Mouse (Mus musculus): ENCODE data around the gene Lcp1. TPM values are rescaled to one million over a fixed set of nuclear protein-coding genes. Genes with fewer than 3 reads are reported as not detected.

Gene Lcp1
- polyA plus RNA-seq, 1 experiment from 2014 or later = 26.4 TPM

DNA sequence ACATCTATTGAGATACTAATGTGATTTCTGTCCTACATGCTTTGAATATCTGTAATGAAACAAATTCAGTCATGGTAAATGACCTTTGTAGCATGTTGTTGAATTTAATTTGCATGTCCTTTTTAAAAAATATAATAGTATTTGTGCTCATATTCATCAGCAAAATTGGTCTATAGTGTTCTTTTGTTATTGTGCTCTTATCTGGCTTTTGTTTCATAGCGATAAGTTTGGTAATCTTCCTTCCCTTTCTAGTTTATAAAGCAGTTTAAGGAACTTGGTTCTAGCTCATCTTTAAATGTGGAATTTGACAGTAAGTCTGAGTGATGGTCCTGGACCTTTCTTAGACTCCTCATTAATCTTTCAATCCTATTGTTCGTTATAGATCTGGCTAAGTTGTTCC, 28.5 kb downstream of the Lcp1 start:
- Histone ChIP-seq H3K27me3 (no peaks in the 10 kb centered on the region), H3K4me3 (no peak overlapping the region), H3K36me3 (no peaks in the 10 kb centered on the region), H3K9me3 (no peaks in the 10 kb centered on the region), H3K9ac (no peak overlapping the region), H3K4me2 (replicated peaks) (no peak overlapping the region), H3K4me1 (no peaks in the 10 kb centered on the region), H3K27ac (no peak overlapping the region)
- WGBS = 86% methylated on average over 2 of the region's 2 CpGs
- no peak for ATAC-seq (ENCODE audit: low FRiP score, low read depth)

DNA sequence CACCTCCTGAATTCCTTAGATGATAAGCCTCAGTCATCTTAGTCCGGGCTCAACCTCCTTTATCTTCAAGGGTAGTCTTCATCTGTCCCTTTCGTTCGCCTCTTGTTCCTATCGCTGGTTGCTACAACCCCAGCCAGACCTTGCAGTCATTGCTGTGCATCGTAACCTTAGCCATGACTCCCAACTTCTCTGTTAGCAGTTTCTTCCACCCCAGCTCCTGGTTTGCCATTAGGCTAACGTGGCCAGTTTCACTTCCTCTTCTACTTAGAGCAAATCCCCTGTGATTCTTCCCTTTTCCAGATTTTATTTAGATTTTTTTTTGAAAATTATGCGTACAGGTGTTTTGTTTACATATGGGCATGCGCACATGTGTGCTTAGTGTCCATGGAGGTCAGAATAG, 33.0 kb downstream of the Lcp1 start:
- ATAC-seq (ENCODE audit: low FRiP score, low read depth) = no peak
- Histone ChIP-seq H3K27ac (no peak overlapping the region), H3K9me3 (no peaks in the 10 kb centered on the region), H3K4me3 (no peak overlapping the region), H3K4me2 (replicated peaks) (no peak overlapping the region), H3K27me3 (no peaks in the 10 kb centered on the region), H3K36me3 (no peaks in the 10 kb centered on the region), H3K9ac (no peak overlapping the region), H3K4me1 (no peaks in the 10 kb centered on the region)
- WGBS = 86% methylated on average over 8 of the region's 8 CpGs

GRCm38 (mm10) chr14:75164345-75164744, 33.4 kb downstream of the Lcp1 start:
- 88% methylated on average over 9 of the region's 9 CpGs for WGBS
- no peaks in the 10 kb centered on the region for H3K27me3 ChIP-seq
- H3K36me3 ChIP-seq = no peaks in the 10 kb centered on the region
- no peak overlapping the region for H3K4me3 ChIP-seq
- no peaks in the 10 kb centered on the region for H3K9me3 ChIP-seq
- H3K9ac ChIP-seq = no peak overlapping the region
- H3K27ac ChIP-seq = no peak overlapping the region
- no peak for ATAC-seq (ENCODE audit: low FRiP score, low read depth)
- H3K4me2 ChIP-seq (replicated peaks) = no peak overlapping the region
- no peaks in the 10 kb centered on the region for H3K4me1 ChIP-seq

- no peaks in the 10 kb centered on the region for H3K27me3 ChIP-seq
- no peak overlapping the region for H3K27ac ChIP-seq
- WGBS = 70% methylated on average over 2 of the region's 2 CpGs
- H3K9me3 ChIP-seq = no peaks in the 10 kb centered on the region
- H3K36me3 ChIP-seq = no peaks in the 10 kb centered on the region
- H3K4me3 ChIP-seq = no peak overlapping the region
- no peaks in the 10 kb centered on the region for H3K4me1 ChIP-seq
- no peak for ATAC-seq (ENCODE audit: low FRiP score, low read depth)
- no peak overlapping the region for H3K4me2 ChIP-seq (replicated peaks)
- H3K9ac ChIP-seq = no peak overlapping the region
Measured at GRCm38 (mm10) chr14:75165574-75166131, 34.8 kb downstream of the Lcp1 start.

- Histone ChIP-seq H3K4me1 (no peaks in the 10 kb centered on the region), H3K36me3 (no peaks in the 10 kb centered on the region), H3K27ac (no peak overlapping the region), H3K9me3 (no peaks in the 10 kb centered on the region), H3K4me2 (replicated peaks) (no peak overlapping the region), H3K9ac (no peak overlapping the region), H3K4me3 (no peak overlapping the region), H3K27me3 (no peaks in the 10 kb centered on the region)
- no peak for ATAC-seq (ENCODE audit: low FRiP score, low read depth)
- 86% methylated on average over 3 of the region's 3 CpGs for WGBS
Measured at GRCm38 (mm10) chr14:75168501-75168900, 37.6 kb downstream of the Lcp1 start.

DNA sequence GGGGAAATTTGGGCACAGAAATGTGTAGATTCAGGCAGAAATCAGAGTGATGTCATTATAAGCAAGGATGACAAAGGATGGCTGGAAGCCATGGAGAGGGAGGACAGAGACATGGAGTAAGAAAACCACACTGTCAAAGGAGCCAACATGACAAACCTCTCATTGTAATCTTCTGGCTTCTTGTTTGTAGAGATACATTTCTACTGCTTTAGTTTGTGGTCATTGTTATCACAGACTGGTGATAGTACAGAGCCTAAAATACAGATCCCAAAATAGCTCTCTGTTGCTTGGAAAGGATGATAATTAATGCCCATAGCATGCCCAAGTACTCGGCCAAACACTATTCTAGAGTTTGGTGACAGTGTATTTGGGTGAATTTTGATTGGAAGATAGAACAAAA, 39.6 kb downstream of the Lcp1 start:
- ATAC-seq (ENCODE audit: low FRiP score, low read depth) = no peak
- Histone ChIP-seq H3K27me3 (no peaks in the 10 kb centered on the region), H3K9me3 (no peaks in the 10 kb centered on the region), H3K36me3 (no peaks in the 10 kb centered on the region), H3K27ac (no peak overlapping the region), H3K4me2 (replicated peaks) (no peak overlapping the region), H3K4me3 (no peak overlapping the region), H3K4me1 (no peaks in the 10 kb centered on the region), H3K9ac (no peak overlapping the region)
- 85% methylated on average over 1 of the region's 1 CpGs for WGBS

- Histone ChIP-seq H3K36me3 (no peaks in the 10 kb centered on the region), H3K4me2 (replicated peaks) (no peak overlapping the region), H3K4me1 (no peaks in the 10 kb centered on the region), H3K9ac (no peak overlapping the region), H3K9me3 (no peaks in the 10 kb centered on the region), H3K27ac (no peak overlapping the region), H3K4me3 (no peak overlapping the region), H3K27me3 (no peaks in the 10 kb centered on the region)
- 81% methylated on average over 8 of the region's 8 CpGs for WGBS
- no peak for ATAC-seq (ENCODE audit: low FRiP score, low read depth)
Measured at GRCm38 (mm10) chr14:75174296-75174695, 43.4 kb downstream of the Lcp1 start.

DNA sequence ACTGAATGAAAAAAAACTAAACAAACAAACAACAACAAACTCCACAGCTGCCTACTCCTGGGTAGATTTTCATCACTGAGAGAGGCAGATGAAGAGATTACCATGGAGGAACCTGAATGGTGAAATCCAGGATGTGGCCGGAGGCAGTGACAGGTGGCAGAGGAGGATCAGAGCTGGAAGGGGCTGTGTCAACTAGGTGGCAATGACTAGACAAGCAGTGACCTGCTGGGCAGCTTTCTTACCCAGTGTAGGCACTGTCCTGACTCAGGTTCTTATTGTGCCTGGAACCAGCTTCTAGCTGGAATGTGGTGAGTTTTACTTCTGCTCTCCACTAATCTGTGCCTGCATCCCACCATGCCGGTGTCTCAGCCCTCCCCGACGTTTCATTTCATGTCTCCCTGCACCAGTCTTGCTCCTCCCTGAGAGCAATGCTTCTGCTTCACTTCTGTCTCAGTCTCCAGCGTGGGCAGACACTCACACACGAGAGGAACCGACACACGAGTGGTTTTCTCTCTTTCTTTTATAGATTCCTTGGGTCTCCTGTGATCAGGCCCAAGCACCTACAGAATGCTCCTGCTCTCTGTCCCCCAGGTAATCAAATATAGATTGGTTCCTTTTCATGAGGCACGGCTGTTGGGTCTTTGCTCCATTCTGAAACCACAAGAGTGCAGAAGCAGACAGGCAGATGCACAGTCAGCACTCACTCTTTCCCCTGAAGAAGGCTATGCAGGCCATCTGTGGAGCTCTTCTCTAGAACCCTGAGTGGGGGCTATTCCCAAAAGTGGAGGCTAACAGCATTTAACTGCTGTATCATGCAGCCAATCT, 44.0 kb downstream of the Lcp1 start:
- no peaks in the 10 kb centered on the region for H3K27me3 ChIP-seq
- H3K4me1 ChIP-seq = no peaks in the 10 kb centered on the region
- no peak for ATAC-seq (ENCODE audit: low FRiP score, low read depth)
- no peak overlapping the region for H3K4me2 ChIP-seq (replicated peaks)
- H3K27ac ChIP-seq = no peak overlapping the region
- H3K4me3 ChIP-seq = no peak overlapping the region
- H3K9me3 ChIP-seq = no peaks in the 10 kb centered on the region
- H3K9ac ChIP-seq = no peak overlapping the region
- no peaks in the 10 kb centered on the region for H3K36me3 ChIP-seq
- 82% methylated on average over 9 of the region's 9 CpGs for WGBS

- no peaks in the 10 kb centered on the region for H3K36me3 ChIP-seq
- no peak for ATAC-seq (ENCODE audit: low FRiP score, low read depth)
- 81% methylated on average over 7 of the region's 7 CpGs for WGBS
- H3K9ac ChIP-seq = no peak overlapping the region
- H3K4me2 ChIP-seq (replicated peaks) = no peak overlapping the region
- H3K4me3 ChIP-seq = no peak overlapping the region
- no peak overlapping the region for H3K27ac ChIP-seq
- H3K4me1 ChIP-seq = no peaks in the 10 kb centered on the region
- H3K27me3 ChIP-seq = no peaks in the 10 kb centered on the region
- H3K9me3 ChIP-seq = no peaks in the 10 kb centered on the region
Measured at GRCm38 (mm10) chr14:75175781-75176180, 44.9 kb downstream of the Lcp1 start.

GRCm38 (mm10) chr14:75176425-75177045, 45.6 kb downstream of the Lcp1 start:
- H3K4me1 ChIP-seq = no peaks in the 10 kb centered on the region
- ATAC-seq (ENCODE audit: low FRiP score, low read depth) = no peak
- 68% methylated on average over 4 of the region's 4 CpGs for WGBS
- H3K9me3 ChIP-seq = no peaks in the 10 kb centered on the region
- no peaks in the 10 kb centered on the region for H3K27me3 ChIP-seq
- H3K4me3 ChIP-seq = no peak overlapping the region
- no peaks in the 10 kb centered on the region for H3K36me3 ChIP-seq
- no peak overlapping the region for H3K9ac ChIP-seq
- H3K4me2 ChIP-seq (replicated peaks) = no peak overlapping the region
- H3K27ac ChIP-seq = no peak overlapping the region

GRCm38 (mm10) chr14:75177400-75177799, 46.5 kb downstream of the Lcp1 start:
- Histone ChIP-seq H3K36me3 (no peaks in the 10 kb centered on the region), H3K27me3 (no peaks in the 10 kb centered on the region), H3K9ac (no peak overlapping the region), H3K27ac (no peak overlapping the region), H3K4me1 (no peaks in the 10 kb centered on the region), H3K4me2 (replicated peaks) (no peak overlapping the region), H3K9me3 (no peaks in the 10 kb centered on the region), H3K4me3 (no peak overlapping the region)
- no peak for ATAC-seq (ENCODE audit: low FRiP score, low read depth)
- WGBS = 75% methylated on average over 3 of the region's 3 CpGs

- no peak for ATAC-seq (ENCODE audit: low FRiP score, low read depth)
- H3K9me3 ChIP-seq = no peaks in the 10 kb centered on the region
- H3K27ac ChIP-seq = no peak overlapping the region
- H3K4me1 ChIP-seq = no peaks in the 10 kb centered on the region
- H3K27me3 ChIP-seq = no peaks in the 10 kb centered on the region
- 81% methylated on average over 14 of the region's 14 CpGs for WGBS
- H3K9ac ChIP-seq = no peak overlapping the region
- H3K4me2 ChIP-seq (replicated peaks) = no peak overlapping the region
- H3K4me3 ChIP-seq = no peak overlapping the region
- no peaks in the 10 kb centered on the region for H3K36me3 ChIP-seq
Measured at GRCm38 (mm10) chr14:75178384-75178793, 47.5 kb downstream of the Lcp1 start.

All from limb, embryonic 13.5 days (tissue).